Mouse (Mus musculus) gastrocnemius, postnatal 10 days (tissue): ENCODE results near the gene Trp73. TPM values are rescaled to one million over a fixed set of nuclear protein-coding genes. Genes with fewer than 3 reads are reported as not detected.

Experiments
- DNase-seq: peaks from one replicate; pipeline ENCODE4 v3.0.0; 2021; ENCODE audit warnings: mixed read lengths
- total RNA-seq, 2 experiments: library from RNA; stranded (reverse); gene quantifications; 2 replicates each; pipeline ENCODE4 v1.2.3; 2021

The Trp73 gene
- total RNA-seq, 2 experiments from 2014 or later: not detected

GRCm38 (mm10) chr4:154028646-154029045 lies 111.4 kb downstream of the Trp73 start:
- DNase-seq: no peak

GRCm38 (mm10) chr4:154028066-154028465 lies 111.9 kb downstream of the Trp73 start:
- no peak for DNase-seq

- no peak for DNase-seq
Observed at GRCm38 (mm10) chr4:154026441-154026761, 113.6 kb downstream of the Trp73 start.

- DNase-seq: peak; percentile 71
Observed at GRCm38 (mm10) chr4:154025641-154026440, 114.2 kb downstream of the Trp73 start, which contains the start of gene Smim1. TSS of gene Smim1 (minus strand) at chr4:154026230.

GRCm38 (mm10) chr4:154024729-154025521 lies 115.1 kb downstream of the Trp73 start:
- no peak for DNase-seq

GRCm38 (mm10) chr4:154023754-154024601 lies 116.0 kb downstream of the Trp73 start:
- DNase-seq: no peak

- DNase-seq: no peak
Observed at GRCm38 (mm10) chr4:154022844-154023243, 117.2 kb downstream of the Trp73 start.

GRCm38 (mm10) chr4:154022407-154022806 lies 117.6 kb downstream of the Trp73 start:
- DNase-seq: no peak

GRCm38 (mm10) chr4:154021432-154021831 lies 118.6 kb downstream of the Trp73 start:
- DNase-seq: no peak

GRCm38 (mm10) chr4:154019571-154019970 lies 120.4 kb downstream of the Trp73 start:
- peak; percentile 52 for DNase-seq

GRCm38 (mm10) chr4:154015476-154015875 lies 124.5 kb downstream of the Trp73 start:
- DNase-seq: peak; percentile 40

- DNase-seq: no peak
Observed at GRCm38 (mm10) chr4:154012132-154012882, 127.7 kb downstream of the Trp73 start.

- peak; percentile 75 for DNase-seq
Observed at GRCm38 (mm10) chr4:154011646-154012089, 128.3 kb downstream of the Trp73 start, which contains the start of gene Lrrc47. TSS of gene Lrrc47 (plus strand) at chr4:154011731.

GRCm38 (mm10) chr4:154010907-154011645 lies 128.9 kb downstream of the Trp73 start:
- no peak for DNase-seq

GRCm38 (mm10) chr4:154007759-154008158 lies 132.2 kb downstream of the Trp73 start:
- no peak for DNase-seq

- DNase-seq: no peak
Observed at GRCm38 (mm10) chr4:154006264-154006663, 133.7 kb downstream of the Trp73 start.
